Mouse (Mus musculus) limb, embryonic 14.5 days (tissue): Measurements from ENCODE around the gene Btbd35f21. TPM values are rescaled to one million over a fixed set of nuclear protein-coding genes. Genes with fewer than 3 reads are reported as not detected.
"Not testable (repeated sequence)": the region's sequence is repeated elsewhere in the genome, so short reads cannot be mapped to it uniquely, and the experiment has no call there.

ENCODE experiments used
- ATAC-seq: fragments of 200-750 bp; cut with Nextera tagmentation; 2 replicates; pipeline ENCODE4 v1.8.0; 2017; ENCODE audit warnings: low read depth, moderate number of reproducible peaks, moderate TSS enrichment; ENCODE audit not compliant: low FRiP score
- DNase-seq: peaks from one replicate; pipeline ENCODE4 v3.0.0-alpha.2; 2015; ENCODE audit warnings: low spot score
- H3K27ac ChIP-seq: fragments of 300-500 bp; sonication (generic); replicated peaks from 2 replicates; pipeline ENCODE4 v1.5.1; 2014; ENCODE audit warnings: low read depth, mild to moderate bottlenecking, low read length, moderate library complexity, mixed read lengths
- H3K27me3 ChIP-seq: fragments of 300-500 bp; sonication (generic); 2 replicates; pipeline ENCODE4 v1.6.1; 2014; ENCODE audit warnings: low read length, mixed read lengths; ENCODE audit not compliant: control insufficient read depth, insufficient read depth
- H3K36me3 ChIP-seq: fragments of 300-500 bp; sonication (generic); 2 replicates; pipeline ENCODE4 v1.6.1; 2014; ENCODE audit warnings: mild to moderate bottlenecking, low read length, moderate library complexity, mixed read lengths; ENCODE audit not compliant: control insufficient read depth, insufficient read depth
- H3K4me1 ChIP-seq: fragments of 300-500 bp; sonication (generic); 2 replicates; pipeline ENCODE4 v1.6.1; 2014; ENCODE audit warnings: antibody characterized with exemption, low read length, mixed read lengths; ENCODE audit not compliant: control insufficient read depth, insufficient read depth
- H3K4me2 ChIP-seq: fragments of 300-500 bp; sonication (generic); replicated peaks from 2 replicates; pipeline ENCODE4 v1.6.1; 2014; ENCODE audit warnings: low read depth, mild to moderate bottlenecking, low read length, moderate library complexity; ENCODE audit not compliant: severe bottlenecking
- H3K4me3 ChIP-seq: fragments of 300-500 bp; sonication (generic); replicated peaks from 2 replicates; pipeline ENCODE4 v1.5.1; 2014; ENCODE audit warnings: low read length
- H3K9ac ChIP-seq: fragments of 300-500 bp; sonication (generic); 2 replicates; pipeline ENCODE4 v1.6.1; 2014; ENCODE audit warnings: mild to moderate bottlenecking, low read depth, low read length, moderate library complexity; ENCODE audit not compliant: severe bottlenecking
- H3K9me3 ChIP-seq: fragments of 300-500 bp; sonication (generic); 2 replicates; pipeline ENCODE4 v1.6.1; 2016; ENCODE audit warnings: low read length; ENCODE audit not compliant: control insufficient read depth
- WGBS: fragments of 180-500 bp; shearing (Covaris S2); extraction: QIAGEN DNeasy Blood & Tissue Kit; methylation state at CpG from one replicate; pipeline ENCODE4 v1.1.7; 2014; 5-methylcytosine and 5-hydroxymethylcytosine counted together
- polyA plus RNA-seq, 2 experiments: library from polyadenylated mRNA; depleted of rRNA in 1 of 2; stranded (reverse) in 1 of 2; unstranded in 1 of 2; fragments of >200 nt; fragmentation: Nextera tagmentation in 1 of 2; extraction: Ambion mirVana in 1 of 2; gene quantifications; 2 replicates each; pipeline versions ENCODE4 v1.2.1 to v1.2.3; 2012 to 2014

Btbd35f21 gene
- polyA plus RNA-seq (2012; rRNA removed) (not detected in 2 replicates), polyA plus RNA-seq (2014; fragmentation: Nextera tagmentation; extraction: Ambion mirVana) (not detected in 2 replicates)

DNA sequence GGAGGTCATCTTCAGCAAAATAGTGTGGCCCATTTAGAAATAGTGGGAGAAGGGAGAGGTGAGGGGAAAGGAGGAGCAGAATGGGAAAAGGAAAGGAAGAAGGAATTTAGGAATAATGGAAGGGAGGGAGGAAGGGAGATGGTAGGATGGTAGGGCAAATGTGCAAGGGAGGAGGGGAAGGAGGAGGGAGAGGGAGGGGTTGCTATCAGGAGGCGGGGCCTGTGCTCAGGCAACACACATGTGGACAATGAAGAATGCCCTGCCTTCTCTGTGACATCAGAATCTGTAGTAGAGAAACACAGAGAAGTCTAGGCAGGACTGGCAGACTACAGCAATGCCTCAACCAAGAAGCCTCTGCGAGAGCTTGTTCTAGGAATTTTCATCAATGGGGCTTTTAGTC, at the start of gene Btbd35f21:
Gene Btbd35f21, plus strand, starts transcription at position 301 of the 400 bp plus-strand sequence.
- H3K4me1 ChIP-seq, H3K9me3 ChIP-seq, H3K9ac ChIP-seq, H3K36me3 ChIP-seq, H3K27ac ChIP-seq, H3K27me3 ChIP-seq, DNase-seq, H3K4me2 ChIP-seq, ATAC-seq, H3K4me3 ChIP-seq: not testable (repeated sequence)
- WGBS = no CpG with 5 or more reads among the region's 2 CpGs

Other genes starting within 250 kb of the Btbd35f21 start
- gene Btbd35f1, start 166.1 kb upstream of the Btbd35f21 start, polyA plus RNA-seq (2012; rRNA removed) = not detected in 2 replicates
- not detected in 2 replicates for gene Btbd35f1, start 166.1 kb upstream of the Btbd35f21 start, polyA plus RNA-seq (2014; fragmentation: Nextera tagmentation; extraction: Ambion mirVana)
- gene Gm5926, start 75.4 kb upstream of the Btbd35f21 start, polyA plus RNA-seq (2012; rRNA removed) = not detected in 2 replicates
- not detected in 2 replicates for gene Gm5926, start 75.4 kb upstream of the Btbd35f21 start, polyA plus RNA-seq (2014; fragmentation: Nextera tagmentation; extraction: Ambion mirVana)
- gene Btbd35f30, start 168.5 kb downstream of the Btbd35f21 start, polyA plus RNA-seq (2012; rRNA removed) = not detected in 2 replicates
- not detected in 2 replicates for gene Btbd35f30, start 168.5 kb downstream of the Btbd35f21 start, polyA plus RNA-seq (2014; fragmentation: Nextera tagmentation; extraction: Ambion mirVana)
- not detected in 2 replicates for gene Gm21789, start 215.7 kb downstream of the Btbd35f21 start, polyA plus RNA-seq (2012; rRNA removed)
- not detected in 2 replicates for gene Gm21789, start 215.7 kb downstream of the Btbd35f21 start, polyA plus RNA-seq (2014; fragmentation: Nextera tagmentation; extraction: Ambion mirVana)
- not detected in 2 replicates for gene Btbd35f5, start 247.8 kb downstream of the Btbd35f21 start, polyA plus RNA-seq (2012; rRNA removed)
- not detected in 2 replicates for gene Btbd35f5, start 247.8 kb downstream of the Btbd35f21 start, polyA plus RNA-seq (2014; fragmentation: Nextera tagmentation; extraction: Ambion mirVana)